In genomic region chr1:156420671-156421297, GRCm38 (mm10) we compare ENCODE assay signal across 7 mouse cellular contexts. TPM values are rescaled to one million over a fixed set of nuclear protein-coding genes. Genes with fewer than 3 reads are reported as not detected.
DNase-seq lines count a peak whose midpoint lies in the region; ATAC-seq lines count a peak whose summit lies in the region.

TSS of gene Axdnd1 (minus strand) at chr1:156421159.

- H3K9ac ChIP-seq in intestine, embryonic 15.5 days, result peak within 1 kb of the TSS; percentile 50

- ATAC-seq in intestine, embryonic 15.5 days, result peak; percentile 98

- peak within 1 kb of the TSS; percentile 67 for H3K27ac ChIP-seq in intestine, embryonic 15.5 days
- H3K27ac ChIP-seq in midbrain, embryonic 10.5 days (replicated peaks), result peak within 1 kb of the TSS; percentile 86

- H3K36me3 ChIP-seq in intestine, embryonic 15.5 days, result no peaks in the 10 kb centered on the region
- H3K36me3 ChIP-seq in midbrain, embryonic 10.5 days, result no peaks in the 10 kb centered on the region

- peak within 1 kb of the TSS; percentile 67 for H3K4me3 ChIP-seq in intestine, embryonic 15.5 days (replicated peaks)
- H3K4me3 ChIP-seq in midbrain, embryonic 10.5 days, result peak within 1 kb of the TSS; percentile 78

- H3K27me3 ChIP-seq in intestine, embryonic 15.5 days (replicated peaks), result no peaks in the 10 kb centered on the region
- no peaks in the 10 kb centered on the region for H3K27me3 ChIP-seq in midbrain, embryonic 10.5 days (ENCODE audit: low read depth, poor library complexity, severe bottlenecking)

- peak within 1 kb of the TSS; percentile 80 for H3K4me2 ChIP-seq in intestine, embryonic 15.5 days (replicated peaks)

- intact Hi-C loops in left cerebral cortex, postnatal 25 days (cut with DNase I), result loop anchor here (2.0 kb wide), 1 partner anchor 54 kb away; the partner anchor contains the start of gene Soat1

- 1% methylated on average over 44 of the region's 44 CpGs for WGBS in intestine, embryonic 15.5 days
- under 1% methylated on average over 44 of the region's 44 CpGs for WGBS in midbrain, embryonic 10.5 days

- H3K4me1 ChIP-seq in intestine, embryonic 15.5 days (replicated peaks), result no peaks in the 10 kb centered on the region
- H3K4me1 ChIP-seq in midbrain, embryonic 10.5 days, result peaks cover 11% of the 10 kb centered on the region

- H3K9me3 ChIP-seq in intestine, embryonic 15.5 days, result no peaks in the 10 kb centered on the region
- peaks cover 3% of the 10 kb centered on the region; the same call in 1 of the 2 replicates for H3K9me3 ChIP-seq in midbrain, embryonic 10.5 days (replicated peaks)

- DNase-seq in adrenal gland, adult (ENCODE audit: inconsistent age in 2 of 2, low spot score in 1 of 2), result peak; percentile 93 to 96
- peak; percentile 89 for DNase-seq in embryo, embryonic 10.5 days (ENCODE audit: low spot score)
- DNase-seq in gastrocnemius, postnatal 25 days, result peak; percentile 85
- peak; percentile 83 to 87 for DNase-seq in left cerebral cortex, postnatal 25 days (ENCODE audit: low spot score in 2 of 2)
- DNase-seq in midbrain, embryonic 10.5 days (ENCODE audit: low spot score), result peak; percentile 87
- peak; percentile 80 for DNase-seq in right cerebral cortex, postnatal 4 days

RNA-seq across cellular contexts. Expression of gene Axdnd1, which starts in this region (rescaled TPM):
- not detected for total RNA-seq in gastrocnemius, postnatal 25 days (2021)
- 0.28 and 0.76 TPM in 2 replicates for polyA plus RNA-seq in intestine, embryonic 15.5 days (2015; fragmentation: Nextera tagmentation; extraction: Ambion mirVana)
- under 1 TPM; 0.48 to 0.64 TPM for total RNA-seq in left cerebral cortex, postnatal 25 days (2021)
- 0.09 and 0.12 TPM in 2 replicates for polyA plus RNA-seq in midbrain, embryonic 10.5 days (2016; fragmentation: Nextera tagmentation; extraction: Ambion mirVana)

Comparison
In these comparisons a context has a peak if more than half of its experiments do, and no peak if none do; other contexts are left out.
1. Peak in every context shown above with its lines: DNase-seq, ATAC-seq, H3K4me3 ChIP-seq and H3K27ac ChIP-seq.
2. Peak in DNase-seq in gastrocnemius, postnatal 25 days; RNA of the gene not detected or under 1 TPM.
3. Peak in ATAC-seq, H3K4me3 ChIP-seq, H3K27ac ChIP-seq, H3K9ac ChIP-seq and H3K4me2 ChIP-seq in intestine, embryonic 15.5 days; RNA of the gene not detected or under 1 TPM.
4. Peak in DNase-seq in left cerebral cortex, postnatal 25 days; RNA of the gene not detected or under 1 TPM.
5. Peak in DNase-seq, H3K4me3 ChIP-seq and H3K27ac ChIP-seq in midbrain, embryonic 10.5 days; RNA of the gene not detected or under 1 TPM.